Mouse (Mus musculus): ENCODE results near the gene 4632433K11Rik. TPM values are rescaled to one million over a fixed set of nuclear protein-coding genes. Genes with fewer than 3 reads are reported as not detected.

4632433K11Rik gene
- total and polyA plus RNA-seq, 3 experiments, result not detected

GRCm38 (mm10) chr7:5083325-5084105 lies 49.6 kb downstream of the 4632433K11Rik start:
- TF ChIP-seq NELFE (IDR thresholded peaks at IDR 0.05; ENCODE audit: low read depth, low read length) (no peak), TBP (IDR thresholded peaks at IDR 0.05; ENCODE audit: low read depth, low read length) (no peak), ZKSCAN1 (IDR thresholded peaks at IDR 0.05; ENCODE audit: low read depth, low read length) (no peak), MYB (IDR thresholded peaks at IDR 0.05; ENCODE audit: low read depth, low read length) (no peak), ZNF384 (IDR thresholded peaks at IDR 0.05; ENCODE audit: low read depth, low read length) (no peak), POLR2AphosphoS2 (IDR thresholded peaks at IDR 0.05; ENCODE audit: low read length) (no peak), MEF2A (IDR thresholded peaks at IDR 0.05; ENCODE audit: extremely low read depth, insufficient replicate concordance, low read depth, low read length, poor library complexity, severe bottlenecking) (no peak)
- no peak overlapping the region for H3K27ac ChIP-seq (ENCODE audit: control insufficient read depth, low read depth, low read length)
- H3K79me2 ChIP-seq (ENCODE audit: control insufficient read depth, insufficient read depth, low read length, poor library complexity), result peaks cover 57% of the 10 kb centered on the region
- H3K4me1 ChIP-seq (ENCODE audit: control insufficient read depth in 1 of 2, insufficient read depth in 2 of 2, low read length in 2 of 2), result peaks cover 8 to 34% of the 10 kb centered on the region in 2 experiments
- H3K27me3 ChIP-seq (ENCODE audit: control insufficient read depth in 1 of 2, insufficient read depth in 2 of 2, low read length in 2 of 2), result no peaks in the 10 kb centered on the region
- DNase-seq (ENCODE audit: low read depth, low spot score), result peak; percentile 39
- no peaks in the 10 kb centered on the region for H3K9me3 ChIP-seq (replicated peaks; ENCODE audit: insufficient read depth, low read length)
- peaks cover 9 to 38% of the 10 kb centered on the region in 2 experiments for H3K36me3 ChIP-seq (ENCODE audit: control insufficient read depth in 1 of 2, insufficient read depth in 2 of 2, low read length in 2 of 2)
- H3K9ac ChIP-seq (ENCODE audit: control insufficient read depth, low read depth, low read length, poor library complexity, severe bottlenecking), result no peak overlapping the region
- no peak overlapping the region for H3K4me3 ChIP-seq (ENCODE audit: control insufficient read depth in 1 of 2, insufficient read depth in 1 of 2, low read depth in 2 of 2, low read length in 2 of 2)

Other genes starting within 250 kb of the 4632433K11Rik start
- 20.9 and 23.8 TPM in 2 replicates for gene Tmem238, start 244.5 kb upstream of the 4632433K11Rik start, total RNA-seq (2012; rRNA removed)
- gene Tmem238, start 244.5 kb upstream of the 4632433K11Rik start, polyA plus RNA-seq (2012; ENCODE audit: insufficient read depth in 1 of 2, insufficient read length in 2 of 2, low read depth in 1 of 2, low replicate concordance in 2 of 2, missing spikeins in 1 of 2), result 10 to 100 TPM in 1 of 2 experiments, not detected in 1; 31.3 TPM
- gene Rpl28, start 241.2 kb upstream of the 4632433K11Rik start, total RNA-seq (2012; rRNA removed), result 2,026 and 2,264 TPM in 2 replicates
- 1,000 to 10,000 TPM in 1 of 2 experiments, 100 to 1,000 TPM in 1; 1,000 to 9,991 TPM for gene Rpl28, start 241.2 kb upstream of the 4632433K11Rik start, polyA plus RNA-seq (2012; ENCODE audit: insufficient read depth in 1 of 2, insufficient read length in 2 of 2, low read depth in 1 of 2, low replicate concordance in 2 of 2, missing spikeins in 1 of 2)
- 341 and 346 TPM in 2 replicates for gene Ube2s, start 221.5 kb upstream of the 4632433K11Rik start, total RNA-seq (2012; rRNA removed)
- 100 to 1,000 TPM in 1 of 2 experiments, not detected in 1; 740 TPM for gene Ube2s, start 221.5 kb upstream of the 4632433K11Rik start, polyA plus RNA-seq (2012; ENCODE audit: insufficient read depth in 1 of 2, insufficient read length in 2 of 2, low read depth in 1 of 2, low replicate concordance in 2 of 2, missing spikeins in 1 of 2)
- not detected in 2 replicates for gene Shisa7, start 189.4 kb upstream of the 4632433K11Rik start, total RNA-seq (2012; rRNA removed)
- under 1 TPM in 1 of 2 experiments, not detected in 1; 0.07 TPM for gene Shisa7, start 189.4 kb upstream of the 4632433K11Rik start, polyA plus RNA-seq (2012; ENCODE audit: insufficient read depth in 1 of 2, insufficient read length in 2 of 2, low read depth in 1 of 2, low replicate concordance in 2 of 2, missing spikeins in 1 of 2)
- gene Isoc2b, start 163.9 kb upstream of the 4632433K11Rik start, total RNA-seq (2012; rRNA removed), result 2.6 and 2.8 TPM in 2 replicates
- gene Isoc2b, start 163.9 kb upstream of the 4632433K11Rik start, polyA plus RNA-seq (2012; ENCODE audit: insufficient read depth in 1 of 2, insufficient read length in 2 of 2, low read depth in 1 of 2, low replicate concordance in 2 of 2, missing spikeins in 1 of 2), result 1 to 10 TPM in 1 of 2 experiments, not detected in 1; 3.0 TPM
- gene Isoc2a, start 157.0 kb upstream of the 4632433K11Rik start, total RNA-seq (2012; rRNA removed), result 11.1 and 12.4 TPM in 2 replicates
- gene Isoc2a, start 157.0 kb upstream of the 4632433K11Rik start, polyA plus RNA-seq (2012; ENCODE audit: insufficient read depth in 1 of 2, insufficient read length in 2 of 2, low read depth in 1 of 2, low replicate concordance in 2 of 2, missing spikeins in 1 of 2), result 10 to 100 TPM in 1 of 2 experiments, not detected in 1; 20.6 TPM
- 0.15 TPM in 1 of 2 replicates, not detected in the other for gene Gm36210, start 127.6 kb upstream of the 4632433K11Rik start, total RNA-seq (2012; rRNA removed)
- gene Gm36210, start 127.6 kb upstream of the 4632433K11Rik start, polyA plus RNA-seq (2012; ENCODE audit: insufficient read depth in 1 of 2, insufficient read length in 2 of 2, low read depth in 1 of 2, low replicate concordance in 2 of 2, missing spikeins in 1 of 2), result under 1 TPM in 1 of 2 experiments, not detected in 1; 0.97 TPM
- gene Zfp628, start 118.9 kb upstream of the 4632433K11Rik start, total RNA-seq (2012; rRNA removed), result 2.5 and 3.3 TPM in 2 replicates
- 10 to 100 TPM in 1 of 2 experiments, not detected in 1; 17.6 TPM for gene Zfp628, start 118.9 kb upstream of the 4632433K11Rik start, polyA plus RNA-seq (2012; ENCODE audit: insufficient read depth in 1 of 2, insufficient read length in 2 of 2, low read depth in 1 of 2, low replicate concordance in 2 of 2, missing spikeins in 1 of 2)
- gene Nat14, start 112.1 kb upstream of the 4632433K11Rik start, total RNA-seq (2012; rRNA removed), result 0.81 and 0.85 TPM in 2 replicates
- 1 to 10 TPM in 1 of 2 experiments, not detected in 1; 1.9 TPM for gene Nat14, start 112.1 kb upstream of the 4632433K11Rik start, polyA plus RNA-seq (2012; ENCODE audit: insufficient read depth in 1 of 2, insufficient read length in 2 of 2, low read depth in 1 of 2, low replicate concordance in 2 of 2, missing spikeins in 1 of 2)
- 0.04 TPM in 1 of 2 replicates, not detected in the other for gene Ssc5d, start 108.3 kb upstream of the 4632433K11Rik start, total RNA-seq (2012; rRNA removed)
- under 1 TPM in 1 of 2 experiments, not detected in 1; 0.17 TPM for gene Ssc5d, start 108.3 kb upstream of the 4632433K11Rik start, polyA plus RNA-seq (2012; ENCODE audit: insufficient read depth in 1 of 2, insufficient read length in 2 of 2, low read depth in 1 of 2, low replicate concordance in 2 of 2, missing spikeins in 1 of 2)
- not detected in 2 replicates for gene Sbk2, start 69.7 kb upstream of the 4632433K11Rik start, total RNA-seq (2012; rRNA removed)
- gene Sbk2, start 69.7 kb upstream of the 4632433K11Rik start, polyA plus RNA-seq (2012; ENCODE audit: insufficient read depth in 1 of 2, insufficient read length in 2 of 2, low read depth in 1 of 2, low replicate concordance in 2 of 2, missing spikeins in 1 of 2), result not detected
- not detected in 2 replicates for gene Sbk3, start 63.0 kb upstream of the 4632433K11Rik start, total RNA-seq (2012; rRNA removed)
- gene Sbk3, start 63.0 kb upstream of the 4632433K11Rik start, polyA plus RNA-seq (2012; ENCODE audit: insufficient read depth in 1 of 2, insufficient read length in 2 of 2, low read depth in 1 of 2, low replicate concordance in 2 of 2, missing spikeins in 1 of 2), result not detected
- 0.42 and 0.54 TPM in 2 replicates for gene Zfp579, start 38.0 kb upstream of the 4632433K11Rik start, total RNA-seq (2012; rRNA removed)
- 1 to 10 TPM in 1 of 2 experiments, not detected in 1; 3.6 TPM for gene Zfp579, start 38.0 kb upstream of the 4632433K11Rik start, polyA plus RNA-seq (2012; ENCODE audit: insufficient read depth in 1 of 2, insufficient read length in 2 of 2, low read depth in 1 of 2, low replicate concordance in 2 of 2, missing spikeins in 1 of 2)
- gene Zfp524, start 19.7 kb upstream of the 4632433K11Rik start, total RNA-seq (2012; rRNA removed), result 9.2 and 9.4 TPM in 2 replicates
- 10 to 100 TPM in 1 of 2 experiments, not detected in 1; 12.7 TPM for gene Zfp524, start 19.7 kb upstream of the 4632433K11Rik start, polyA plus RNA-seq (2012; ENCODE audit: insufficient read depth in 1 of 2, insufficient read length in 2 of 2, low read depth in 1 of 2, low replicate concordance in 2 of 2, missing spikeins in 1 of 2)
- 27.5 and 28.1 TPM in 2 replicates for gene Fiz1, start 19.4 kb upstream of the 4632433K11Rik start, total RNA-seq (2012; rRNA removed)
- gene Fiz1, start 19.4 kb upstream of the 4632433K11Rik start, polyA plus RNA-seq (2012; ENCODE audit: insufficient read depth in 1 of 2, insufficient read length in 2 of 2, low read depth in 1 of 2, low replicate concordance in 2 of 2, missing spikeins in 1 of 2), result 10 to 100 TPM in 1 of 2 experiments, not detected in 1; 56.5 TPM
- gene Gm44973, start 18.6 kb upstream of the 4632433K11Rik start, total RNA-seq (2012; rRNA removed), result not detected in 2 replicates
- gene Gm44973, start 18.6 kb upstream of the 4632433K11Rik start, polyA plus RNA-seq (2012; ENCODE audit: insufficient read depth in 1 of 2, insufficient read length in 2 of 2, low read depth in 1 of 2, low replicate concordance in 2 of 2, missing spikeins in 1 of 2), result 1 to 10 TPM in 1 of 2 experiments, not detected in 1; 7.9 TPM
- 12.2 and 12.7 TPM in 2 replicates for gene Zfp865, start 13.7 kb upstream of the 4632433K11Rik start, total RNA-seq (2012; rRNA removed)
- gene Zfp865, start 13.7 kb upstream of the 4632433K11Rik start, polyA plus RNA-seq (2012; ENCODE audit: insufficient read depth in 1 of 2, insufficient read length in 2 of 2, low read depth in 1 of 2, low replicate concordance in 2 of 2, missing spikeins in 1 of 2), result 10 to 100 TPM in 1 of 2 experiments, not detected in 1; 34.6 TPM
- 0.39 and 0.50 TPM in 2 replicates for gene Ccdc106, start 13.6 kb upstream of the 4632433K11Rik start, total RNA-seq (2012; rRNA removed)
- gene Ccdc106, start 13.6 kb upstream of the 4632433K11Rik start, polyA plus RNA-seq (2012; ENCODE audit: insufficient read depth in 1 of 2, insufficient read length in 2 of 2, low read depth in 1 of 2, low replicate concordance in 2 of 2, missing spikeins in 1 of 2), result under 1 TPM in 1 of 2 experiments, not detected in 1; 0.82 TPM
- 0.96 and 1.2 TPM in 2 replicates for gene Zfp784, start 4.3 kb downstream of the 4632433K11Rik start, total RNA-seq (2012; rRNA removed)
- 1 to 10 TPM in 1 of 2 experiments, not detected in 1; 2.9 TPM for gene Zfp784, start 4.3 kb downstream of the 4632433K11Rik start, polyA plus RNA-seq (2012; ENCODE audit: insufficient read depth in 1 of 2, insufficient read length in 2 of 2, low read depth in 1 of 2, low replicate concordance in 2 of 2, missing spikeins in 1 of 2)
- gene Zfp580, start 17.4 kb downstream of the 4632433K11Rik start, total RNA-seq (2012; rRNA removed), result 1.0 and 1.7 TPM in 2 replicates
- gene Zfp580, start 17.4 kb downstream of the 4632433K11Rik start, polyA plus RNA-seq (2012; ENCODE audit: insufficient read depth in 1 of 2, insufficient read length in 2 of 2, low read depth in 1 of 2, low replicate concordance in 2 of 2, missing spikeins in 1 of 2), result 10 to 100 TPM in 1 of 2 experiments, not detected in 1; 19.9 TPM
- 301 and 311 TPM in 2 replicates for gene U2af2, start 28.0 kb downstream of the 4632433K11Rik start, total RNA-seq (2012; rRNA removed)
- 100 to 1,000 TPM; 477 to 491 TPM for gene U2af2, start 28.0 kb downstream of the 4632433K11Rik start, polyA plus RNA-seq (2012; ENCODE audit: insufficient read depth in 1 of 2, insufficient read length in 2 of 2, low read depth in 1 of 2, low replicate concordance in 2 of 2, missing spikeins in 1 of 2)
- 72.3 and 75.5 TPM in 2 replicates for gene Epn1, start 46.1 kb downstream of the 4632433K11Rik start, total RNA-seq (2012; rRNA removed)
- 100 to 1,000 TPM in 1 of 2 experiments, not detected in 1; 147 TPM for gene Epn1, start 46.1 kb downstream of the 4632433K11Rik start, polyA plus RNA-seq (2012; ENCODE audit: insufficient read depth in 1 of 2, insufficient read length in 2 of 2, low read depth in 1 of 2, low replicate concordance in 2 of 2, missing spikeins in 1 of 2)
- gene Rfpl4, start 82.8 kb downstream of the 4632433K11Rik start, total RNA-seq (2012; rRNA removed), result not detected in 2 replicates
- not detected for gene Rfpl4, start 82.8 kb downstream of the 4632433K11Rik start, polyA plus RNA-seq (2012; ENCODE audit: insufficient read depth in 1 of 2, insufficient read length in 2 of 2, low read depth in 1 of 2, low replicate concordance in 2 of 2, missing spikeins in 1 of 2)
- not detected in 2 replicates for gene Rasl2-9, start 91.8 kb downstream of the 4632433K11Rik start, total RNA-seq (2012; rRNA removed)
- gene Rasl2-9, start 91.8 kb downstream of the 4632433K11Rik start, polyA plus RNA-seq (2012; ENCODE audit: insufficient read depth in 1 of 2, insufficient read length in 2 of 2, low read depth in 1 of 2, low replicate concordance in 2 of 2, missing spikeins in 1 of 2), result 100 to 1,000 TPM in 1 of 2 experiments, under 1 TPM in 1; 0.65 to 196 TPM
- gene Vmn1r55, start 115.6 kb downstream of the 4632433K11Rik start, total RNA-seq (2012; rRNA removed), result not detected in 2 replicates
- not detected for gene Vmn1r55, start 115.6 kb downstream of the 4632433K11Rik start, polyA plus RNA-seq (2012; ENCODE audit: insufficient read depth in 1 of 2, insufficient read length in 2 of 2, low read depth in 1 of 2, low replicate concordance in 2 of 2, missing spikeins in 1 of 2)
- not detected in 2 replicates for gene Vmn1r56, start 162.6 kb downstream of the 4632433K11Rik start, total RNA-seq (2012; rRNA removed)
- gene Vmn1r56, start 162.6 kb downstream of the 4632433K11Rik start, polyA plus RNA-seq (2012; ENCODE audit: insufficient read depth in 1 of 2, insufficient read length in 2 of 2, low read depth in 1 of 2, low replicate concordance in 2 of 2, missing spikeins in 1 of 2), result not detected
- gene Vmn1r57, start 184.4 kb downstream of the 4632433K11Rik start, total RNA-seq (2012; rRNA removed), result not detected in 2 replicates
- not detected for gene Vmn1r57, start 184.4 kb downstream of the 4632433K11Rik start, polyA plus RNA-seq (2012; ENCODE audit: insufficient read depth in 1 of 2, insufficient read length in 2 of 2, low read depth in 1 of 2, low replicate concordance in 2 of 2, missing spikeins in 1 of 2)